Mouse (Mus musculus): Measurements from ENCODE around the gene Msx3. TPM values are rescaled to one million over a fixed set of nuclear protein-coding genes. Genes with fewer than 3 reads are reported as not detected.

The Msx3 gene
- polyA plus RNA-seq, 1 experiment from 2014 or later = 0.20 TPM

DNA sequence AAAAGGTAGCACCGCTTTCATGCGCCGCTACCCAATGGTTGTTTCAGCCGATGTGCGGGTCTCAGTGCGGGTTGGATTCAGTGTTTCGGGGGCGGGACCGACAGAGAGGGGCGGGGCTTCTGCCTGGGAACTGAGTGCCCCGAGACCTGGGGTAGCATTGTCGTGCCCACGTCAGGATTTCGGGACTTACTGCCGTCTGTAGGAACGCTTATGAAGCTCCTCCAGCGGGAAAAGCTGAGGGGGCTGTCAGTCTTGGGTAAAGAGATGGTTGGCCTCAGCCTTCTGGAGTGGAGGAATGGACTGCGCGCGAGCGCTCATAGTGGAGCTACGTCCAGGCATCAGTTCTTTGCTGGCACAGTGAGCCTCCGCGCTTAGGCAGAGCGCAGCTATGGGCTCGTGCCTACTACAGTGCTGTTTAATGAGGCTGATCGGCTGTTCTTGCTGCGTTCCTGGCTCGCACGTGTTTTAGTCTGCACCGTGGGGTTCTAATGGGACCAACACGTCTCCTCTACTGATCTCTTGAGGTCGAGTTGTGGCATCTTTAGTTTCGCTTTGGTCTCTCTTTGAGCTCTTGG, 313 bp upstream of the Msx3 start:
- peak; percentile 68; the same call in 1 of the 2 replicates for ATAC-seq (ENCODE audit: insufficient number of reproducible peaks, insufficient read depth, low FRiP score, low TSS enrichment, low read depth)
- peaks cover 97% of the 10 kb centered on the region for H3K27me3 ChIP-seq
- peak overlapping the region; percentile 71 for H3K4me2 ChIP-seq
- no peaks in the 10 kb centered on the region for H3K9me3 ChIP-seq
- H3K4me1 ChIP-seq = peaks cover 23% of the 10 kb centered on the region
- no peaks in the 10 kb centered on the region for H3K36me3 ChIP-seq
- H3K27ac ChIP-seq = no peak overlapping the region
- under 1% methylated on average over 34 of the region's 34 CpGs for WGBS
- peak overlapping the region; percentile 40; the same call in 1 of the 2 replicates for H3K9ac ChIP-seq
- peak overlapping the region; percentile 43 for H3K4me3 ChIP-seq

- no peak for ATAC-seq (ENCODE audit: insufficient number of reproducible peaks, insufficient read depth, low FRiP score, low TSS enrichment, low read depth)
- peaks cover 23% of the 10 kb centered on the region for H3K4me1 ChIP-seq
- no peaks in the 10 kb centered on the region for H3K36me3 ChIP-seq
- no peak overlapping the region for H3K27ac ChIP-seq
- WGBS = under 1% methylated on average over 33 of the region's 33 CpGs
- peak overlapping the region; percentile 71 for H3K4me2 ChIP-seq
- H3K4me3 ChIP-seq = peak overlapping the region; percentile 43
- peak overlapping the region; percentile 59; the same call in 1 of the 2 replicates for H3K9ac ChIP-seq
- peaks cover 90% of the 10 kb centered on the region for H3K27me3 ChIP-seq
- H3K9me3 ChIP-seq = no peaks in the 10 kb centered on the region
Observed at GRCm38 (mm10) chr7:140047811-140048311, 1.0 kb downstream of the Msx3 start.

DNA sequence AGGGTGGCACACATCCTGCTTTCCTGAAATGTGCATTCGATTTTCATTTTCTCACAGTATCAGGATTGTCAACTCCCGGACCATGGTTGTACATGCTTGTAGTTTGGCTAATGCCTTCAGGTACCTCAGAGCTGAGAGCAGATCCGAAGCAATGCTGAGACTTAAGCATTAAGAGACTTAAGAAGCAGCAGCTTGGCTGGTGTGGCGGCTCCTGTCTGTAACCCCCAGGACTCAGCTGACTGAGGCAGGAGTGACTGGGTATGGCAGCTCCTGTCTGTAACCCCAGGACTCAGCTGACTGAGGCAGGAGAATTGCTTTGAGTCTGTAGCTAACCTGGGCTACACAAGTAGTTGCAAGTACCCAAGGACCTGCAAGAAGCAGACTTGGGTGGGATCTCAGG, 3.3 kb downstream of the Msx3 start:
- Histone ChIP-seq H3K4me3 (no peak overlapping the region), H3K9ac (no peak overlapping the region), H3K27me3 (peaks cover 67% of the 10 kb centered on the region), H3K9me3 (no peaks in the 10 kb centered on the region), H3K4me2 (no peak overlapping the region), H3K36me3 (peaks cover 8% of the 10 kb centered on the region), H3K27ac (no peak overlapping the region), H3K4me1 (peaks cover 23% of the 10 kb centered on the region)
- ATAC-seq (ENCODE audit: insufficient number of reproducible peaks, insufficient read depth, low FRiP score, low TSS enrichment, low read depth) = no peak
- WGBS = 79% methylated on average over 4 of the region's 4 CpGs

GRCm38 (mm10) chr7:140042728-140043127, 6.2 kb downstream of the Msx3 start:
- Histone ChIP-seq H3K4me2 (no peak overlapping the region), H3K27ac (no peak overlapping the region), H3K4me1 (peaks cover 3% of the 10 kb centered on the region), H3K36me3 (peaks cover 25% of the 10 kb centered on the region), H3K4me3 (no peak overlapping the region), H3K27me3 (peaks cover 38% of the 10 kb centered on the region), H3K9me3 (no peaks in the 10 kb centered on the region), H3K9ac (no peak overlapping the region)
- WGBS = 65% methylated on average over 3 of the region's 3 CpGs
- ATAC-seq (ENCODE audit: insufficient number of reproducible peaks, insufficient read depth, low FRiP score, low TSS enrichment, low read depth) = no peak

GRCm38 (mm10) chr7:140037171-140037555, 11.7 kb downstream of the Msx3 start:
- Histone ChIP-seq H3K4me2 (peak overlapping the region; percentile 79), H3K27me3 (no peaks in the 10 kb centered on the region), H3K4me1 (peaks cover 21% of the 10 kb centered on the region), H3K9me3 (no peaks in the 10 kb centered on the region), H3K4me3 (peak overlapping the region; percentile 91), H3K9ac (peak overlapping the region; percentile 91), H3K36me3 (peaks cover 44% of the 10 kb centered on the region), H3K27ac (no peak overlapping the region)
- 41% methylated on average over 3 of the region's 3 CpGs for WGBS
- no peak for ATAC-seq (ENCODE audit: insufficient number of reproducible peaks, insufficient read depth, low FRiP score, low TSS enrichment, low read depth)

GRCm38 (mm10) chr7:140036281-140037170, 12.4 kb downstream of the Msx3 start, which contains the start of the genes Zfp511 and Tubgcp2:
Gene Zfp511 (plus strand): TSS chr7:140036391.
Gene Tubgcp2 (minus strand): TSS chr7:140036669.
- H3K4me2 ChIP-seq = peak within 1 kb of the TSS; percentile 79
- H3K27ac ChIP-seq = peak within 1 kb of the TSS; percentile 91
- H3K27me3 ChIP-seq = no peaks in the 10 kb centered on the region
- peak within 1 kb of the TSS; percentile 91 for H3K9ac ChIP-seq
- peak within 1 kb of the TSS; percentile 91 for H3K4me3 ChIP-seq
- WGBS = 1% methylated on average over 69 of the region's 69 CpGs
- peak; percentile 92 for ATAC-seq (ENCODE audit: insufficient number of reproducible peaks, insufficient read depth, low FRiP score, low TSS enrichment, low read depth)
- no peaks in the 10 kb centered on the region for H3K9me3 ChIP-seq
- peaks cover 49% of the 10 kb centered on the region for H3K36me3 ChIP-seq
- H3K4me1 ChIP-seq = peaks cover 21% of the 10 kb centered on the region

DNA sequence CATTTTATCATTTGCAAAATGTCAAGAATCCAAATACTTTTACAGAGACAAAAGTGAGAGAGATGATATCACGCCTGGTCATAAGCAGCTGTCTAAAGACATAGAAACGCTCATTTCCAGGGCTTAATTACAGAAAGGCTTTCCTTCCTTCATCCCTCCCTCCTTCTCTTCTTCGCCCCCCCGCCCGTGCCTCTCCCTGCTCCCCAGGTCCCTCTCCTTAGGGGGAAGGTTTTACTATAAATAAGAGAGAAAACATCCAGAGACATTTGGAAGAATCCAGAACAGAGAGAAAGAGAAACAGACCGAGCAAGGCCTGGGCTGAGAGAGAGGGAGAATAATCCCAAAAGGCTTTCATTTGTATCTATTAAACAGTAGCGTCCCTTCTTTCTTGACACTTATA, 13.4 kb downstream of the Msx3 start:
- peak overlapping the region; percentile 91; the same call in 1 of the 2 replicates for H3K27ac ChIP-seq

GRCm38 (mm10) chr7:140033386-140033785, 15.5 kb downstream of the Msx3 start:
- Histone ChIP-seq H3K27me3 (no peaks in the 10 kb centered on the region), H3K4me3 (no peak overlapping the region), H3K36me3 (peaks cover 54% of the 10 kb centered on the region), H3K9me3 (no peaks in the 10 kb centered on the region), H3K27ac (no peak overlapping the region), H3K4me2 (no peak overlapping the region), H3K4me1 (peaks cover 21% of the 10 kb centered on the region), H3K9ac (no peak overlapping the region)
- WGBS = 96% methylated on average over 9 of the region's 9 CpGs
- ATAC-seq (ENCODE audit: insufficient number of reproducible peaks, insufficient read depth, low FRiP score, low TSS enrichment, low read depth) = no peak

More for the DNA sequence above, 13.4 kb downstream of the Msx3 start:
- H3K36me3 ChIP-seq = peaks cover 51% of the 10 kb centered on the region
- no peaks in the 10 kb centered on the region for H3K27me3 ChIP-seq
- peak overlapping the region; percentile 79 for H3K4me2 ChIP-seq
- H3K4me1 ChIP-seq = peaks cover 21% of the 10 kb centered on the region
- ATAC-seq (ENCODE audit: insufficient number of reproducible peaks, insufficient read depth, low FRiP score, low TSS enrichment, low read depth) = no peak
- 17% methylated on average over 7 of the region's 7 CpGs for WGBS
- no peaks in the 10 kb centered on the region for H3K9me3 ChIP-seq
- peak overlapping the region; percentile 91 for H3K4me3 ChIP-seq
- peak overlapping the region; percentile 91 for H3K9ac ChIP-seq

GRCm38 (mm10) chr7:140032366-140032765, 16.5 kb downstream of the Msx3 start:
- Histone ChIP-seq H3K4me2 (no peak overlapping the region), H3K4me1 (peaks cover 18% of the 10 kb centered on the region), H3K9ac (no peak overlapping the region), H3K4me3 (no peak overlapping the region), H3K9me3 (no peaks in the 10 kb centered on the region), H3K27me3 (no peaks in the 10 kb centered on the region), H3K36me3 (peaks cover 60% of the 10 kb centered on the region), H3K27ac (no peak overlapping the region)
- ATAC-seq (ENCODE audit: insufficient number of reproducible peaks, insufficient read depth, low FRiP score, low TSS enrichment, low read depth) = no peak
- 97% methylated on average over 10 of the region's 10 CpGs for WGBS

GRCm38 (mm10) chr7:140031771-140032170, 17.1 kb downstream of the Msx3 start:
- Histone ChIP-seq H3K4me1 (peaks cover 12% of the 10 kb centered on the region), H3K36me3 (peaks cover 60% of the 10 kb centered on the region), H3K9me3 (no peaks in the 10 kb centered on the region), H3K27me3 (no peaks in the 10 kb centered on the region), H3K4me2 (no peak overlapping the region), H3K27ac (no peak overlapping the region), H3K4me3 (no peak overlapping the region), H3K9ac (no peak overlapping the region)
- WGBS = 93% methylated on average over 12 of the region's 12 CpGs
- ATAC-seq (ENCODE audit: insufficient number of reproducible peaks, insufficient read depth, low FRiP score, low TSS enrichment, low read depth) = no peak

- H3K4me2 ChIP-seq = no peak overlapping the region
- H3K4me3 ChIP-seq = no peak overlapping the region
- no peaks in the 10 kb centered on the region for H3K27me3 ChIP-seq
- H3K4me1 ChIP-seq = no peaks in the 10 kb centered on the region
- peaks cover 42% of the 10 kb centered on the region for H3K36me3 ChIP-seq
- H3K27ac ChIP-seq = no peak overlapping the region
- no peaks in the 10 kb centered on the region for H3K9me3 ChIP-seq
- no peak for ATAC-seq (ENCODE audit: insufficient number of reproducible peaks, insufficient read depth, low FRiP score, low TSS enrichment, low read depth)
- WGBS = 97% methylated on average over 17 of the region's 17 CpGs
- no peak overlapping the region for H3K9ac ChIP-seq
Observed at GRCm38 (mm10) chr7:140011336-140011735, 37.6 kb downstream of the Msx3 start.
